Mouse (Mus musculus) G1E (cell line): ENCODE measurements around the gene Daam1. TPM values are rescaled to one million over a fixed set of nuclear protein-coding genes. Genes with fewer than 3 reads are reported as not detected.

ENCODE experiments used
- ATAC-seq: 2 replicates; pipeline ENCODE4 v1.8.0; 2016; ENCODE audit warnings: mild to moderate bottlenecking; ENCODE audit not compliant: insufficient number of reproducible peaks, poor library complexity, low FRiP score, severe bottlenecking; ENCODE audit errors: extremely low read depth
- DNase-seq: peaks from one replicate; pipeline ENCODE4 v3.0.0; 2012; ENCODE audit warnings: low spot score
- H3K27me3 ChIP-seq: 2 replicates; pipeline ENCODE4 v1.6.1; 2012; ENCODE audit warnings: mild to moderate bottlenecking, low read length, inconsistent platforms; ENCODE audit not compliant: insufficient read depth
- H3K36me3 ChIP-seq: replicated peaks from 2 replicates; pipeline ENCODE3; 2012; ENCODE audit warnings: mild to moderate bottlenecking, inconsistent platforms
- H3K4me1 ChIP-seq: 2 replicates; pipeline ENCODE4 v1.6.1; 2012; ENCODE audit warnings: low read depth, low read length, inconsistent platforms, mixed read lengths; ENCODE audit not compliant: insufficient read depth
- H3K4me3 ChIP-seq: 2 replicates; pipeline ENCODE4 v1.5.1; 2012; ENCODE audit warnings: low read depth, mild to moderate bottlenecking, inconsistent platforms, low read length, moderate library complexity, mixed read lengths
- H3K9me3 ChIP-seq: replicated peaks from 2 replicates; pipeline ENCODE4 v1.6.1; 2012; ENCODE audit warnings: inconsistent platforms
- CTCF ChIP-seq: IDR thresholded peaks from 2 replicates; pipeline ENCODE4 v1.5.1; 2012; ENCODE audit warnings: low read depth, low read length, inconsistent platforms, mixed read lengths
- GATA1 ChIP-seq: IDR thresholded peaks from 2 replicates; pipeline ENCODE4 v1.6.1; 2012; ENCODE audit warnings: borderline replicate concordance, low read length, inconsistent platforms, mixed read lengths
- GATA2 ChIP-seq: IDR thresholded peaks from 2 replicates; pipeline ENCODE4 v1.6.1; 2012; ENCODE audit warnings: low read depth, low read length, inconsistent platforms, borderline replicate concordance
- POLR2AphosphoS5 ChIP-seq: IDR thresholded peaks from 2 replicates; pipeline ENCODE4 v1.6.1; 2012; ENCODE audit warnings: low read depth, low read length, inconsistent platforms; ENCODE audit not compliant: insufficient replicate concordance
- TAL1 ChIP-seq: conservative IDR thresholded peaks from 2 replicates; pipeline ENCODE4 v1.6.1; 2012; ENCODE audit warnings: low read depth, low read length, inconsistent platforms, mixed read lengths
- polyA plus RNA-seq: library from polyadenylated mRNA; stranded (reverse); fragments of >175 nt; gene quantifications from 2 replicates; pipeline ENCODE4 v1.2.3, GENCODE M21; 2012
- total RNA-seq, 2 experiments: library from RNA; stranded (forward) in 1 of 2; stranded (reverse) in 1 of 2; fragments of 200-1000 nt in 1 of 2; fragments of >200 nt in 1 of 2; fragmentation: Nextera tagmentation in 1 of 2; gene quantifications; 2 replicates each; pipeline ENCODE4 v1.2.3; 2014 to 2017

Gene Daam1
- total and polyA plus RNA-seq, 3 experiments: 19.8 to 69.8 (median 57.3) TPM

DNA sequence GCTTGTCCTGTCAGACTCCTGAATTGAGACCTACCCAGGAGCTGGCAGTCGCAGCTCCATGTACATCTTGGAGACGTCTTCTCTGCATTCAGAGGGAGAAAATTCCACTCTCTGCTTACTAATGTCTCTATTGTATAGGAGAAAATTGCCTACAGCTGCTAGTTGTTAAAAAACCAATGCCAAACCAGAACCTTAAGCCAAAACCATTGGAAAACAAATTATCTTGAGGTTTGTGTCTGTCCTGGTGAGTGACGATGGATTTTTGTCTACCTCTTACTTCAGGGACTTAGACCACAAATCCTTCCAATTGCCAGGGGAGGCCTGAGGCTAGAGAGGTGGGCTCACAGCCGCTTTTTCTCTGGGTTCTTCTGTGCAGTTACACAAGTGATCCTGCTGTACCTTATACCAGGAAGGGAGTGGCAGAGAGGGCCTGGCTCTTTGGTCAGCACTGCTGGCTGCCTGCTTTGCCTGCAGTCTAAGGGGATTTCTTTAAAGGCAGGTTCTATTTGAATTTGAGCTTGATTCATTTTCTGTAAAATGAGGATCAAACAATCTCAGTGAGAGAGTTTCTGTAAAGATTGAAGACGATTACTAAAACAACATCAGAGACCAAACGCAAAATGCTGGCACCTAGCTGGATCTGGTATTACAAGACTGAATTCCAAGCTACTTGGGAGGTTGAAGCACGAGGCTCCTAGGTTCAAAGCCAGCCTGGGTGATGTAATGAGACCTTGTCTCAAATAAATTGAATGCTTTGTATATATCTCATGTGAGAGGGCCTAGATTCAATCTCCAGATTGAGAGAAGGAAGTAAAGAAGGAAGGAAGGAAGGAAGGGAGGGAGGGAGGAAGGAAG, 68.0 kb downstream of the Daam1 start:
- no peaks in the 10 kb centered on the region for H3K27me3 ChIP-seq
- DNase-seq (no peak), ATAC-seq (no peak)
- H3K9me3 ChIP-seq: peaks cover 8% of the 10 kb centered on the region
- peaks cover 76% of the 10 kb centered on the region for H3K36me3 ChIP-seq
- TF ChIP-seq TAL1: no peak
- TF ChIP-seq CTCF: no peak
- TF ChIP-seq GATA1: no peak
- TF ChIP-seq POLR2AphosphoS5: no peak
- no peak for TF ChIP-seq GATA2
- peaks cover 83% of the 10 kb centered on the region for H3K4me1 ChIP-seq
- no peak overlapping the region for H3K4me3 ChIP-seq

DNA sequence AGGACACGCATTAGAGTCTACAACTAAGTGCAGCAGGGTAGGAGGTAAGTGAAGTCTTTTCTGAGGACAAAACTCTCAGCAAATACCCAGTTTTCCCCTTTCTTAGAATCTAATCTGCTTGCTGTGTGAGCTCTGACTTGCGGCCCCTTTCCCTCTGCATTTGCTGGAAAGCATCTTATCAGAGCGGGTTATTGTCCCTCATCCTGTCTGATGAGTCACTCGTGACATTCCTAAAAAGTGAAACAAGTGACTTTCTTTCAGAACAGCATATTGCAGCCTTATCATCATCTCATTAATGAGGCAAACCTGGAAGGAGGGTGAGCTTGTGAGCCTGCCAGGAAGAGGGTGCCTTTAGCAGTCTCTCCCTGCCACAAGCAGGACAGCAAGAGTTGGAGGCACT, 68.7 kb downstream of the Daam1 start:
- Histone ChIP-seq H3K9me3 (peaks cover 8% of the 10 kb centered on the region), H3K36me3 (peaks cover 75% of the 10 kb centered on the region), H3K4me1 (peaks cover 84% of the 10 kb centered on the region), H3K4me3 (no peak overlapping the region), H3K27me3 (no peaks in the 10 kb centered on the region)
- DNase-seq (no peak), ATAC-seq (no peak)
- no peak for TF ChIP-seq GATA1
- TF ChIP-seq GATA2: no peak
- no peak for TF ChIP-seq CTCF
- TF ChIP-seq TAL1: no peak
- TF ChIP-seq POLR2AphosphoS5: no peak

DNA sequence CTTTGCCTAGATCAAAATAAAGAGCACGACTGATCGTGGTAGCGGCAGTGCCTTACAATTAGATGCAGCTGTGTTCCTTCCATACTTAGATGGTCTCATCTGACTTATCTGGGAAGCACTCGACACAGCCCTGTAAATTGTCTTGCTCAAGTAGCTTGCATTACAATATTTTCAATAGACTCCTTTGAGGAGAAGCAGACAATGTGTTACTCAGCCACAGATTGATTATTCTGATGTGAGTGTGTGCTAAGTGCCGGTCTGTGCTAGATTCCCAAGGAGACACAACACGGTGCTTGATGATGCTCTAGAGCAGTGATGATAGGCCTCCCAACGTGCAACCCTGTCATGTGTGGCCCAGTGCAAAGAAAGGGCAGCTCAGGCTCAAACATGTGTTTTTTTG, 70.3 kb downstream of the Daam1 start:
- Histone ChIP-seq H3K4me3 (no peak overlapping the region), H3K27me3 (no peaks in the 10 kb centered on the region), H3K4me1 (peaks cover 87% of the 10 kb centered on the region), H3K36me3 (peaks cover 66% of the 10 kb centered on the region), H3K9me3 (peaks cover 8% of the 10 kb centered on the region)
- DNase-seq (no peak), ATAC-seq (no peak)
- TF ChIP-seq TAL1: no peak
- no peak for TF ChIP-seq GATA2
- no peak for TF ChIP-seq GATA1
- no peak for TF ChIP-seq POLR2AphosphoS5
- no peak for TF ChIP-seq CTCF

DNA sequence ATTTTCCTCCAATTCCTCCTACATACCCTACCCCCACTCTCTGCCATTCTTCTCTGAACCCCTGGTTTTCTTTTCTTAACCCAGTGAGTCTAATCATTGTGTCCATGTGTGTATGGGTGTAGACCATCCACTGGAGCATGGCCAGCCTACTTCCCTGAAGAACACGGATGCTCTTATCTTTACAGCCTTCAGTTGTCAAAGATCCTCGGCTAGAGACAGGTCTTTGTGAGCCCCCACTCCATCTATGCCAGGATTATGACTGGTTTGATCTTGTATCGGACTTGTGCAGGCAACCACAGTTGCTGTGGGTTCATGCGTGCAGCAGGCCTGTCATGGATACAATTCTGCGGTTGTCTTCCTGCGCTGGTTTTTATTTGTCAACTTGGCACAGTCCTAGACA, 71.0 kb downstream of the Daam1 start:
- peaks cover 65% of the 10 kb centered on the region for H3K36me3 ChIP-seq
- peaks cover 87% of the 10 kb centered on the region for H3K4me1 ChIP-seq
- ATAC-seq (peak; percentile 64), DNase-seq (peak; percentile 68)
- no peaks in the 10 kb centered on the region for H3K27me3 ChIP-seq
- peaks cover 8% of the 10 kb centered on the region for H3K9me3 ChIP-seq
- H3K4me3 ChIP-seq: no peak overlapping the region; the same call in 1 of the 2 replicates
- peak; percentile 87 for TF ChIP-seq TAL1
- no peak for TF ChIP-seq CTCF

DNA sequence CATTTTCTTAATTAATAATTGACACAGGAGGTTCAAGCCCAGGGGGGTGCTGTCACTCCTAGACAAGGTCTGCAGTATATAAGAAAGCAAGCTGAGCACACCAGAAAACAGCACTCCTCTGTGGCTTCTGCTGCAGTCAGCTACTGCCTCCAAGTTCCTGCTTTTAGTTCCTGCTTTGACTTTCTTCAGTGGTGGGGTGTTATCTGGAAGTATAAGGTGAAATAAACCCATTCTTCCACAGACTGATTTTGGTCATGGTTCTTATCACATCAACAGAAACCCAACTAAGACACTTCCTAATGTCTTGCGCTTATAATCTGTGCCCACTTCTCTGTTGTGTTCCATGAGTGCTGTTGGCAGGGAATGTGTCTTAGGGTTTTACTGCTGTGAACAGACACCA, 71.4 kb downstream of the Daam1 start:
- no peak overlapping the region; the same call in 1 of the 2 replicates for H3K4me3 ChIP-seq
- ATAC-seq: no peak
- no peak for DNase-seq
- peaks cover 8% of the 10 kb centered on the region for H3K9me3 ChIP-seq
- H3K27me3 ChIP-seq: no peaks in the 10 kb centered on the region
- peaks cover 63% of the 10 kb centered on the region for H3K36me3 ChIP-seq
- TF ChIP-seq GATA1 (no peak), CTCF (no peak), GATA2 (no peak), POLR2AphosphoS5 (no peak), TAL1 (no peak)
- H3K4me1 ChIP-seq: peaks cover 86% of the 10 kb centered on the region

DNA sequence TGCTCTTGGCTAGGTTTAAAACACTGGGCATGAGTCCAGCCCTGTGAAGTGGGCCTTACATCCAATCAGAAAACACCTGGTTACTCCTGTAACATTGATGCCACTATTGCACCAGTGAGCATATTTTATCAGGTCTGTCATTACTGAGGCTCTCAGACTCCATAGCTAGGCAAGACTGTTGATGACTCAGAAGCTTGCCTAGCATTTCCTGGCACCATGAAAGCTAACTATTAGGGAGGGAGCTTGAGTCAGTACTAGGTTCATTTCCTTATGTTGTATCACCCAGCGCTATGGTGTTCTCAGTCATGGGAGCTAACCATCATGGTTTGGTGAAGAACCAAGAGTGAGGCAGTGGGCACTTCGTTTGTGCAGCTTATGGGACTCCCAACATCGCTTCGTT, 72.3 kb downstream of the Daam1 start:
- ATAC-seq (no peak), DNase-seq (no peak)
- no peak for TF ChIP-seq CTCF
- TF ChIP-seq POLR2AphosphoS5: no peak
- TF ChIP-seq GATA2: no peak
- no peak for TF ChIP-seq GATA1
- TF ChIP-seq TAL1: no peak
- H3K27me3 ChIP-seq: no peaks in the 10 kb centered on the region
- H3K4me3 ChIP-seq: no peak overlapping the region
- H3K9me3 ChIP-seq: peaks cover 8% of the 10 kb centered on the region
- H3K4me1 ChIP-seq: peaks cover 85% of the 10 kb centered on the region
- H3K36me3 ChIP-seq: peaks cover 54% of the 10 kb centered on the region

DNA sequence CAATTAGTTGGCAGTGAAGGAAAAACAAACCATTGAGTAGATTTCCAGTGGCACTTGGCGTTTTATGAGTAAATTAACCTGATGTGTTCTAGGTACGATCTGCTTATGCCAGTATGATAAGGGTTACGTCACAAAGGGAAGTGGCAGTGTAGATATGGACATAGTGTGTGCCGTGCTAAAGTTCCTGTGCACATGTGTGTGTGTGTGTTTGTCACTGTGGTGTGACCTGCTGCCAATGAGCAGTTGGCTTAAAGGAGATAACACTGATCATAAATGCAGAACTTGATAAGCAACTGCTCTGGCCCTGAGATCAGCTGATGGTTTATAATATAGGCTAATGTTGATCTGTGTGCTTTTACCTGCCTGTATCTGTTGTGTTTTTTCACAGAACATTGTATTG, 73.4 kb downstream of the Daam1 start:
- H3K9me3 ChIP-seq: peaks cover 8% of the 10 kb centered on the region
- peaks cover 46% of the 10 kb centered on the region for H3K36me3 ChIP-seq
- peak overlapping the region; percentile 5; the same call in 1 of the 2 replicates for H3K4me3 ChIP-seq

More for the DNA sequence above, 73.4 kb downstream of the Daam1 start:
- DNase-seq (peak; percentile 70), ATAC-seq (peak; percentile 77)
- no peaks in the 10 kb centered on the region for H3K27me3 ChIP-seq
- H3K4me1 ChIP-seq: peaks cover 84% of the 10 kb centered on the region
- TF ChIP-seq TAL1 (peak; percentile 86), POLR2AphosphoS5 (no peak)
